Mouse (Mus musculus) C2C12 (cell line): ENCODE measurements around the gene H3f3a. TPM values are rescaled to one million over a fixed set of nuclear protein-coding genes. Genes with fewer than 3 reads are reported as not detected.
A peak's percentile ranks its signal among the peaks of the same experiment; 100 is the strongest.
"Not testable (repeated sequence)": the region's sequence is repeated elsewhere in the genome, so short reads cannot be mapped to it uniquely, and the experiment has no call there.

Experiments used
- H3K27me3 ChIP-seq: one replicate; pipeline ENCODE4 v1.6.1; 2011; ENCODE audit not compliant: control insufficient read depth, insufficient read depth, insufficient read length
- H3K36me3 ChIP-seq: one replicate; pipeline ENCODE4 v1.6.1; 2011; ENCODE audit not compliant: control insufficient read depth, insufficient read depth
- H3K4me3 ChIP-seq: one replicate; pipeline ENCODE4 v1.5.1; 2011; ENCODE audit warnings: mild to moderate bottlenecking, control low read depth; ENCODE audit not compliant: poor library complexity, insufficient read depth, severe bottlenecking
- H3K79me2 ChIP-seq: one replicate; pipeline ENCODE4 v1.6.1; 2011; ENCODE audit not compliant: control insufficient read depth, insufficient read depth
- H3K79me3 ChIP-seq: one replicate; pipeline ENCODE4 v1.6.1; 2011; ENCODE audit warnings: low read depth, control low read depth
- H3ac ChIP-seq: one replicate; pipeline ENCODE3; 2011; ENCODE audit warnings: low read depth; ENCODE audit not compliant: control insufficient read depth, insufficient read length
- CEBPB ChIP-seq: IDR thresholded peaks from one replicate; pipeline ENCODE4 v1.6.1; 2011; ENCODE audit warnings: low read depth, mild to moderate bottlenecking, control low read depth, moderate library complexity
- CTCF ChIP-seq: IDR thresholded peaks from one replicate; pipeline ENCODE4 v1.5.1; 2011; ENCODE audit not compliant: control insufficient read depth, insufficient read depth, insufficient read length
- FOSL1 ChIP-seq: IDR thresholded peaks from one replicate; pipeline ENCODE4 v1.8.0; 2011; ENCODE audit warnings: mild to moderate bottlenecking, low read length; ENCODE audit not compliant: poor library complexity, insufficient read depth, severe bottlenecking
- MAX ChIP-seq: IDR thresholded peaks from one replicate; pipeline ENCODE4 v1.6.1; 2011; ENCODE audit warnings: mild to moderate bottlenecking, control low read depth
- MYOD1 ChIP-seq: IDR thresholded peaks from one replicate; pipeline ENCODE4 v1.6.1; 2011; ENCODE audit warnings: low read depth; ENCODE audit not compliant: control insufficient read depth, insufficient read length
- MYOG ChIP-seq: IDR thresholded peaks from one replicate; pipeline ENCODE4 v1.6.1; 2011; ENCODE audit not compliant: control insufficient read depth, insufficient read length; ENCODE audit errors: extremely low read depth
- USF1 ChIP-seq: IDR thresholded peaks from one replicate; pipeline ENCODE4 v1.6.1; 2011; ENCODE audit warnings: low read depth, mild to moderate bottlenecking, control low read depth, moderate library complexity
- polyA plus RNA-seq: library from polyadenylated mRNA; unstranded; fragments of >200 nt; fragmentation: generic; extraction: Trizol; gene quantifications from one replicate; pipeline ENCODE4 v1.2.1, GENCODE M21; 2012; ENCODE audit warnings: missing spikeins

H3f3a gene
- polyA plus RNA-seq, 1 experiment = 570 TPM

- H3K79me2 ChIP-seq = no peaks in the 10 kb centered on the region
- no peak overlapping the region for H3ac ChIP-seq
These were observed 23.4 kb upstream of the H3f3a start for GRCm38 (mm10) chr1:180837186-180837585.

GRCm38 (mm10) chr1:180836467-180836866 lies 22.7 kb upstream of the H3f3a start:
- H3K4me3 ChIP-seq, H3K79me3 ChIP-seq, H3ac ChIP-seq, H3K79me2 ChIP-seq, H3K27me3 ChIP-seq, H3K36me3 ChIP-seq: not testable (repeated sequence)

More at GRCm38 (mm10) chr1:180837186-180837585, 23.4 kb upstream of the H3f3a start:
- TF ChIP-seq MYOD1 (no peak), CEBPB (no peak), MAX (no peak), MYOG (no peak), CTCF (no peak), USF1 (no peak), FOSL1 (no peak)
- Histone ChIP-seq H3K27me3 (no peaks in the 10 kb centered on the region), H3K4me3 (no peak overlapping the region), H3K79me3 (no peaks in the 10 kb centered on the region), H3K36me3 (no peaks in the 10 kb centered on the region)

- Histone ChIP-seq H3K79me2 (no peaks in the 10 kb centered on the region), H3K36me3 (no peaks in the 10 kb centered on the region), H3K27me3 (no peaks in the 10 kb centered on the region), H3K79me3 (no peaks in the 10 kb centered on the region), H3K4me3 (no peak overlapping the region), H3ac (no peak overlapping the region)
- TF ChIP-seq USF1 (no peak), MYOG (no peak), MAX (no peak), FOSL1 (no peak), CEBPB (no peak), CTCF (no peak), MYOD1 (no peak)
These were observed 21.7 kb upstream of the H3f3a start for GRCm38 (mm10) chr1:180835273-180836015.

- no peak overlapping the region for H3ac ChIP-seq
- no peaks in the 10 kb centered on the region for H3K36me3 ChIP-seq
- no peaks in the 10 kb centered on the region for H3K79me2 ChIP-seq
- H3K27me3 ChIP-seq = no peaks in the 10 kb centered on the region
- TF ChIP-seq MAX = no peak
- peak; percentile 72 for TF ChIP-seq CEBPB
- TF ChIP-seq MYOD1 = no peak
- H3K79me3 ChIP-seq = no peaks in the 10 kb centered on the region
- H3K4me3 ChIP-seq = no peak overlapping the region
These were observed 17.0 kb upstream of the H3f3a start for GRCm38 (mm10) chr1:180830588-180831346.

GRCm38 (mm10) chr1:180830175-180830574 lies 16.4 kb upstream of the H3f3a start:
- H3K4me3 ChIP-seq = no peak overlapping the region
- no peaks in the 10 kb centered on the region for H3K36me3 ChIP-seq
- no peak overlapping the region for H3ac ChIP-seq
- H3K79me2 ChIP-seq = no peaks in the 10 kb centered on the region
- H3K27me3 ChIP-seq = no peaks in the 10 kb centered on the region
- TF ChIP-seq MYOG (no peak), CTCF (no peak), FOSL1 (no peak), MYOD1 (no peak), MAX (no peak), USF1 (no peak), CEBPB (no peak)
- H3K79me3 ChIP-seq = no peaks in the 10 kb centered on the region

GRCm38 (mm10) chr1:180829775-180830174 lies 16.0 kb upstream of the H3f3a start:
- Histone ChIP-seq H3ac (no peak overlapping the region), H3K27me3 (no peaks in the 10 kb centered on the region), H3K79me2 (no peaks in the 10 kb centered on the region), H3K36me3 (no peaks in the 10 kb centered on the region), H3K4me3 (no peak overlapping the region), H3K79me3 (no peaks in the 10 kb centered on the region)
- no peak for TF ChIP-seq MYOD1
- no peak for TF ChIP-seq MYOG
- no peak for TF ChIP-seq CTCF
- no peak for TF ChIP-seq USF1
- no peak for TF ChIP-seq CEBPB
